Mouse (Mus musculus) gastrocnemius, adult 2 months (tissue): ENCODE results near the gene Frmd4a. TPM values are rescaled to one million over a fixed set of nuclear protein-coding genes. Genes with fewer than 3 reads are reported as not detected.

Experiments used
- DNase-seq: peaks from one replicate; pipeline ENCODE4 v3.0.0; 2022
- H3K27ac ChIP-seq: fragments of 200-600 bp; 2 replicates; pipeline ENCODE4 v1.8.1; 2022; ENCODE audit warnings: mild to moderate bottlenecking
- H3K4me3 ChIP-seq: fragments of 200-600 bp; 2 replicates; pipeline ENCODE4 v1.8.1; 2022; ENCODE audit warnings: mild to moderate bottlenecking, moderate library complexity
- CTCF ChIP-seq: fragments of 200-600 bp; IDR thresholded peaks from 2 replicates; pipeline ENCODE4 v1.8.1; 2022; ENCODE audit warnings: antibody characterized with exemption, mild to moderate bottlenecking, moderate library complexity
- intact Hi-C: fragments of 180-260 bp; cut with DNase I; formaldehyde crosslinking; loops from one replicate; pipeline ENCODE4 v1.15.1; 2025
- total RNA-seq, 2 experiments: library from RNA; stranded (reverse); gene quantifications; 2 replicates each; pipeline ENCODE4 v1.2.3; 2021

Frmd4a gene
- total RNA-seq, 2 experiments from 2014 or later = 2.4 to 4.2 TPM

DNA sequence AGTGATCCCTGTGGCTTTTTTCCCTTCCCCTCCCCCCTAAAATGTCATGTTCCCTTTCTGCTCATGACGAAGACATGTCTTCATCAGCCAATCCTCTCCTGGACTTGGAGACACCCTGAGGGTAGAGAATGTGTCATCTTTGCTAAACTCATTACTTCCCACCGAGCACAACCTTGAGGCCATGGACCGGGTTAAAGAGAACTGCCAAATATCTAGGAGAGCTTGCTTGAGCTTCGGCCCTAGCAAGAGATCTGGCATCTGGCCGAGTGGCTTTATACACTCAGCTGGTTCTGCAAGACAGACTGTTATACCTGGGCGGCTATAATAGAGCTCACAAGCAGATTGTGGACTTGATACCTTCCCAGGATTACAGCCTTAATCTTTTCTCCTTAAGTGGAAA lies 66.4 kb downstream of the Frmd4a start:
- intact Hi-C loops = no loop called here
- H3K27ac ChIP-seq = no peak overlapping the region
- H3K4me3 ChIP-seq = no peak overlapping the region
- no peak for DNase-seq
- TF ChIP-seq CTCF = no peak

DNA sequence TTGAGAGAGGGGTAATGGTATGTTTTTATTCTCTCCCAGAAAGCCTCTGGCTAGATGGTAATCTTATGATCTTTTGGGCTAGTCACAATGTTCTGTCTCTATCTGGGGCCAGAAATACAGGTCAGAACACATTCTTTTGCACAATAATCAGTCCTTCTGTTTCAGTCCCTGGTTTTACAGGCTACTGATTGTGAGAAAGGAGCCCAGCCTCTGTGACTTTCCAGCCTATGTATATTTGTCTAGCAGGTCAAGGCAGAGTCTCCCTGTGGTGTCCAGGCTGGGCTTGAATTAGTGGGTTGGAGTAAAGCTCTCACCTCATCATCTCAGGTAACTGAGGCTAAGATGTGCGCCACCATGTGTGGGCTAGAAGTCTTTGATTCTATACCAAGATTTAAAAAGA lies 80.1 kb downstream of the Frmd4a start:
- intact Hi-C loops = no loop called here
- DNase-seq = no peak
- no peak for TF ChIP-seq CTCF
- Histone ChIP-seq H3K4me3 (no peak overlapping the region), H3K27ac (no peak overlapping the region)

DNA sequence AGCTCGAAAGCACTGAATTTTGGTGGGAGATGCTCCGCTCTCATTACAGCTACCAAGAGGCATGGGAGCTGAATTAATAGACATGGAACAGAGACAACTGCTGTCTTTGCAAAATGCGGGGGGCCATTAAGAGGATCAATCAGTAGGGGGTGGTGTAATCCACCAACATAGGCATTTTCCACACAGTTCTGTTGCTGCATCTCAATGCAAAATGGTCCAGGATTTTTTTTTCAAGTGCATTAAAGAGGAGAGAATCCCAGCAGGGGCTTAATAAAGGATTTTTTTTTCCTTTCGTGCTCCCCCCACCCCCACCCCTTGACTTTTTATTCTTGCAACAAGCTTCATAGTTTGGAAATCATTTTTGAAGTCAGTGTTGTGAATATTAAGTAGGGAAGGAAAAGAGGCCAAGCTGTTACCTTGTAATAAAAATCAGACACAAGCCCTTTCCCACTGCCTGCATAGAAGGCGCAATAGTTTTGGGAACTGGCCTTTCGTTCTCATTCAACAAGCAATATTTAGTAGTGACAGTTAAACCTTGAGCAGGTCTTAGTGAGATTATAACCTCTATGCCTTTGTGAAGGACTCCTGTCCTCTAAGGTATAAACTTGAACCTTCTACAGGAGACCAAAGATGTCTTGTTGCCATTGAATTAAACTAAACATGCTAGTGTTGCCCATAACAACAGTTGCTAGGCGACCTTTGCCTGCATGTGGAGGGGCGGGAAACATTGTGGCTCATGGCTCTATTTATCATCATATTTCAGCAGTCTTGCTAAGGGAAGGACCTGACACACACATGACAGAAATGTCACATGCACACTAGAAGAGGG lies 81.6 kb downstream of the Frmd4a start:
- Histone ChIP-seq H3K4me3 (no peak overlapping the region), H3K27ac (no peak overlapping the region)
- intact Hi-C loops = no loop called here
- no peak for DNase-seq
- no peak for TF ChIP-seq CTCF

DNA sequence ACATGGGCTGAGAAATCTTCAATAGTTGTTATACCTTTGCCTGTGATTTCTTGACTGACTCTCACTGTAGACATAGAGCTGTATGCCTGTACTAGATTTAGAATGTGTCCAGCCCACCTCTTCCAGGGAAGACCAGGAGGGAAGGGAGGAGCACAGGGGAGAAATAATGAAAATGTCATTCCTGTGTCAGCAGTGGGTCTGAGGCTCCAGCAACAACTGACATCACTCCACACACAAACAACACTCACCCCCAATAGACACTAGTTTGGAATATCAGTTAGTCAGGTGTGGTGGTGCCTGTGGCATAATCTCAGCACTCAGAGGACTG lies 82.2 kb downstream of the Frmd4a start:
- intact Hi-C loops = no loop called here
- H3K27ac ChIP-seq = no peak overlapping the region
- no peak for DNase-seq
- no peak for TF ChIP-seq CTCF
- H3K4me3 ChIP-seq = no peak overlapping the region

DNA sequence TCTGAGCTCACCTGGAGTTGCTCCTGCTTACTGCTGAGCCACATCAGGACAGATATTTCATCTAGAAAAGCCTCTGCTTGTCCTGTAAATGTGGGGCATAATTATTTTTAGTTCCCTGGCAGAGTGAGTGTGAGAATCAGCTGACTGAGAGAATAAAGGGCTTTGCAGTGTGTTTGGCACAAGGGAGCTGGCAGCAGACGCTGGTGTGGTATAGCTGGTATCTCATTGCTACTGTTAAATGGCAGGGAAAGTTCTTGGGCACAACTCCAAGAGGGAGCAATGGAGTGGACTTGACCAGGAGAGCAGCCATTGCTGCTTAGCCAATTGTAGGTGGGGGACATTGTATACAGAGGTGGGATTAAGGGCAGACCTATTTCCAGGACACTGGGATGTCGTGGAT lies 83.9 kb downstream of the Frmd4a start:
- no peak overlapping the region for H3K4me3 ChIP-seq
- no peak for DNase-seq
- no peak for TF ChIP-seq CTCF
- intact Hi-C loops = no loop called here
- H3K27ac ChIP-seq = no peak overlapping the region

DNA sequence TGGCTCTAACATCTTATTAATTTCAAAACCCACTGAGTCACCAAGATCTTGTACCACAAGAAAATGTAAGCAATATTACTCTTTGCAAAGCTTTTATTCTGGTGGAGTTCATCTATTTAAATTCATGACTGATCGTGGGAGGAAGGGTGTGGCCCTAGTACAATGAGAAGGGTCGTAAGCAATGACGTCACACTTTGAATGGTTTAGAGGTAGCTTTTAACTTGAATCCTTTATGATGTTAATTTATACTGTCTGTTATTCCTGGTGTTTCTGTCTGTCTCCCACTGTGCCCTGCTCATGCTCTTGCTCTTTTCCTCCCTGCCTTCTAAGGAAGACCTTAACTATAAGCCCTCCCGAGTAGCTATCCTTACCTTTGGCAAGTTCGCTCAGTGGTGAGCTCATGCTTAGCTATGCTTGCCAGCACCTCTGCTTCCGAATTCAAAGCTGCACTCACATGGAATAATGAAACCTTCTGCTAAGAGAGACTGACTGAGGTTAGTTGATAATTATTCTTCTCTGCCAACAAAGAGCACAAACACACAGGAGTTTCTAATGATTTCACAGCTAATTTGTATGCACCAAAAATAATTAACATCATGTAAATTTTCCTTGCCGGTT lies 95.9 kb downstream of the Frmd4a start:
- Histone ChIP-seq H3K4me3 (no peak overlapping the region), H3K27ac (no peak overlapping the region)
- no peak for TF ChIP-seq CTCF
- no peak for DNase-seq
- intact Hi-C loops = no loop called here

DNA sequence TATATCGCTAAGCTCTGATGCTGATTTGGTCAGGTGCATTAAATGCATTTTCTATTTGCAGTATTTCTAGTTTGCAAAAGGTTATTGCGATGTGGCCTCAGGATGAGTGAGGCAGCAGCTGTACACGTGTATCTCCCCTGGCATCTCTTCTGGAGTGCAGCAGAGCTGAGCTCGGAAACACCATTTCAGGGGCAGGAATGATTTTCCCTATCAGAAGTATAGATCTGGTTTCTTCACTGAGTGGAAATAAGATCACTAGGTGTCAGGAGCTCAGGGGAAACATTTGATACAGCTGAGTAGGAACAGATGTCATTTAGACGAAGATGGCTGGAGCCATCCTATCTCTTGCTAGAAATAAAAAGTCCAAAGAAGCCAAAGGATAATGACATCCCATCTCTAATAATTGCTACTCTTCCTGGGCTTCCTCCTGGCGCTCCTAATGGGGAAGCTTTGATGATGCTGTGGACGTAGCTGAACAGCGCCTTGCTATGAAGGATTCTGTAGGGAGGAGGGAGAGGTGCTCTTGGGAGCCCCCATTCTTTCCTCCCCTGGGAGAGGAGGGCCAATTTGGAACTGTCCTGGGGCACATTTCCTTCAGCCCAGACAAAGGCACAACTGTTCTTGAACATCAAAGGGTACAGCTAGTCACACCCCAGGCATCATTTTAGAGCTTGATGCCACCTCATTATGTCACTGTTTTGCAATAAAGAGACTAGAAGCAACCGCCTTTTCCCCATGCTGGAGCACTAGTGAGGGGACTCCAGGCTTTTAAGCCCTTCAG lies 102.4 kb downstream of the Frmd4a start:
- intact Hi-C loops = no loop called here
- no peak for TF ChIP-seq CTCF
- Histone ChIP-seq H3K4me3 (no peak overlapping the region), H3K27ac (no peak overlapping the region)
- DNase-seq = no peak

DNA sequence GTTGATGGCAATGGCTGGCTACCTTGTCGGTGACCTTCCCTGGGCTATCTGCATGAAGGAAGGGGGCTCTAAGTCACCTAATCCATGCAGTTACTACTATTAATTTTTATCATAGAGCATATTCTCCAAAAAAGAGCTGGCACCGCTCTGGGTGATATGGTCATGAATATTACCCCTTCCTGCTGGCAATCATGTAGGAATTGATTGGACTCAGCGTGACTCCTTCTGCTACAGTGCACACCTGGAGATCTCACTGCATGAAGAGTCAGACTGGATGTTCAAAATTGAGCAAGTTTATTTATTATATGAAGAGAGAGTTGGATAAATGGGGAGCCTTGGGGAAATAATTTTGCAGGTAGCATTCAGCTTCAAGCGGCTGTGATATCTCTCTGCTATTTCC lies 113.7 kb downstream of the Frmd4a start:
- no peak overlapping the region for H3K4me3 ChIP-seq
- H3K27ac ChIP-seq = no peak overlapping the region
- DNase-seq = no peak
- TF ChIP-seq CTCF = no peak
- intact Hi-C loops = no loop called here

DNA sequence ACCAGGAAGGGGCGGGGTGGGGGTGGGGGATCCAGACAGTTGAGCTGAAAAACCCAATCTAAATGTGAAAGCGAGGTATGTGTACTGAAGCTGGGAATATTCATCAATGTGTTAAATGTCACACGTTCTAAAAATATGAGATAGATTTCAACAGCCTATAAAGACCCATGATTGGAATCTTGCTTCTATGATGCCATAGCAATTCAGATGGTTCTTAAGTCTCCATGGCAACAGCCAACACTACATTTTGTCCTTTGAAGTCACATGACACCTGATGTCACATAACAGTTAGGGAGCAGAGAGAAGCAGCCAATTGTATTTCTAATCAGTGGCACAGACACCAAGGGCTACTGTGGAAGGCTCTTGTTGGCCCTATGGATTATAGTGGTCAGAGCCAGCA lies 120.0 kb downstream of the Frmd4a start:
- intact Hi-C loops = no loop called here
- no peak for TF ChIP-seq CTCF
- no peak for DNase-seq
- H3K4me3 ChIP-seq = no peak overlapping the region
- H3K27ac ChIP-seq = no peak overlapping the region

DNA sequence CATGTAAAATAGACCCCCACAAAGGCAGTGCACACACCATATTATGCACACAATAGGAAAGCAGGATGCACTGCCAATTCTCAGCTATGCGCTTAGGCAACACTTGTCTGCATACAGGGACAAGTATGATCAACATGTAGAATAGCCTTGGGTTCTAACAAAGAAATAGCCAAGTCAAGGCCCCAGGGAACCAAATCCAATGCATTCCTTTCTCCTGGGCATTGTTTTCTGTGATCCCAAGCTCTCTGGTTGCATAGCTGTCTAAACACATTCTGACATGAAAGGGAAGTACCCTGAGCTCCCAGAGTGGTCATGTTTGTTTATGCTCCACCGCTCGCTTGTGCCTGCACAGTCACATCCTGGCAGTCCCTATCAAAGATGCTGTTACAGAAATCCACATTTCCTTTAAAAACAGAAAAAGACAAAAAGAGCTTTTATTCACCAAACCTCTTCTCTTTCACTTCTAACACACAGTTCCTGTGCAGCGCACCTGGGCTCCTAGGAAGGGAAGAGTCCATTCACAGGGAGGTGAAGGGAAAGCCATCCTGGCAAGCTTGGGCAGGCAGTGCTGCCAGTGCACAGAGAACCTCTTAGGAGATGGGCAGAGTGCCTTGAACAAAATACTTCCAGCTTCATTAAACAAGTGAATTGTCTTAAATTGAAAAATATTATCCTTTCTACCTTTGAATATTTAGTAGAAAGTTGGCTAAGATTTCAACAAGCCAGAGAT lies 124.9 kb downstream of the Frmd4a start:
- no peak for DNase-seq
- intact Hi-C loops = no loop called here
- TF ChIP-seq CTCF = no peak

DNA sequence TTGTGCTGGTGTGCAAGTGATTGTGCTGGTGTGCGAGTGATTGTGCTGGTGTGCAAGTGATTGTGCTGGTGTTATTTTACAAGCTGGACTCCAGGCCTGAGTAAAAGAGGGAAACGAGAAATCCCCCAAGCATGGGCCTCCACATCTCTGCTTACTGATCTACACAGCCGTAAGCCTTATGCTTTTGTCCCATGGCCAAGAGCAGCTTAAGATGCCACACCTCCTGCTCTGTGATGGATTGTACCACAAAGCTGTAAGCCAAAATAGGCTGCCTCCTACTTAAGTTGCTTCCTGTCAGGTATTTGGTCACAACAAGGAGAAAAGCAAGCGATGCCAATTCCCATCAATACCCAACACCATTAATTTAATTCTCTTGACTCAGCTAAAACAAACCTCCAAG lies 126.9 kb downstream of the Frmd4a start:
- DNase-seq = no peak
- Histone ChIP-seq H3K4me3 (no peak overlapping the region), H3K27ac (no peak overlapping the region)
- intact Hi-C loops = no loop called here
- TF ChIP-seq CTCF = no peak

More for the DNA sequence above, 124.9 kb downstream of the Frmd4a start:
- Histone ChIP-seq H3K4me3 (no peak overlapping the region), H3K27ac (no peak overlapping the region)

DNA sequence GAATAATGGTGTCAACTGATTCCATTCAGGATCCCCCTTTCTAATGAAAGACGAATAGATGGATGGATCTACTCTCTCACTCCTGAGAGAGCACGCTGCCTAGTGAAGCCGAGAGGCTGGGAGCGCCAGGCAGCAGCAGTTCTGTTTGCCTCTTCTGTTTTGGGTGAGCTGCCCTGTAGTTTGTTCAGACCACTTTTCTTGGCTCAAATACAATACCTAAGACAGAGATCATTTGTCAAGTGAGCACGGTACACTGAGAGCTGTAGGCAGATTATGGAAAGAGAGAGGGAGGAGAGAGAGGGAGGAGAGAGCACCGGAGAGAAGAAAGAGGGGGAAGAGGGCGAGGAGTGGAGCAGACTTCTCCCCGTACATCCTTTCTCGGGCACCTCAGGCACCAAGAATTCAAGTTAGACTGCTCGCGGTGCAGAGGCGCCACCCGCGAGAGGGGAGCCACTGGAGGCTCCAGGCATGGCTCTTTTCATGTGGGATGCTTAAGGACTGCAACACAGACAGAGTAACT lies 135.1 kb downstream of the Frmd4a start:
- Histone ChIP-seq H3K27ac (no peak overlapping the region), H3K4me3 (peak overlapping the region; percentile 66)
- no peak for DNase-seq
- intact Hi-C loops = no loop called here
- TF ChIP-seq CTCF = no peak
